Mouse (Mus musculus) intestine, postnatal 0 days (tissue): Measurements from ENCODE around the gene Elovl7. TPM values are rescaled to one million over a fixed set of nuclear protein-coding genes. Genes with fewer than 3 reads are reported as not detected.

Experiments used
- ATAC-seq: fragments of 200-750 bp; cut with Nextera tagmentation; 2 replicates; pipeline ENCODE4 v1.8.0; 2017; ENCODE audit warnings: mild to moderate bottlenecking, moderate TSS enrichment, moderate library complexity
- H3K27ac ChIP-seq: fragments of 300-500 bp; sonication (generic); 2 replicates; pipeline ENCODE4 v1.5.1; 2014; ENCODE audit warnings: mild to moderate bottlenecking, low read depth, low read length, moderate library complexity
- H3K27me3 ChIP-seq: fragments of 300-500 bp; sonication (generic); replicated peaks from 2 replicates; pipeline ENCODE4 v1.6.1; 2014; ENCODE audit warnings: low read length, mixed read lengths; ENCODE audit not compliant: control insufficient read depth, insufficient read depth
- H3K36me3 ChIP-seq: fragments of 300-500 bp; sonication (generic); 2 replicates; pipeline ENCODE4 v1.6.1; 2014; ENCODE audit warnings: mild to moderate bottlenecking, moderate library complexity; ENCODE audit not compliant: control insufficient read depth, insufficient read depth
- H3K4me1 ChIP-seq: fragments of 300-500 bp; sonication (generic); replicated peaks from 2 replicates; pipeline ENCODE4 v1.6.1; 2014; ENCODE audit warnings: antibody characterized with exemption, low read length, mixed read lengths; ENCODE audit not compliant: control insufficient read depth, insufficient read depth
- H3K4me2 ChIP-seq: fragments of 300-500 bp; sonication (generic); replicated peaks from 2 replicates; pipeline ENCODE4 v1.6.1; 2014; ENCODE audit warnings: low read depth, mild to moderate bottlenecking, moderate library complexity
- H3K4me3 ChIP-seq: fragments of 300-500 bp; sonication (generic); 2 replicates; pipeline ENCODE4 v1.5.1; 2014; ENCODE audit warnings: low read depth, low read length
- H3K9ac ChIP-seq: fragments of 300-500 bp; sonication (generic); 2 replicates; pipeline ENCODE4 v1.6.1; 2014; ENCODE audit warnings: mild to moderate bottlenecking, low read depth, low read length
- H3K9me3 ChIP-seq: fragments of 300-500 bp; sonication (generic); 2 replicates; pipeline ENCODE4 v1.6.1; 2016; ENCODE audit warnings: mixed run types; ENCODE audit not compliant: control insufficient read depth
- CTCF ChIP-seq: sonication (generic); IDR thresholded peaks from 2 replicates; pipeline ENCODE4 v1.5.1; 2016; ENCODE audit warnings: low read depth, mild to moderate bottlenecking, control low read depth, antibody characterized with exemption, moderate library complexity
- WGBS: fragments of 180-500 bp; shearing (Covaris S2); extraction: QIAGEN DNeasy Blood & Tissue Kit; methylation state at CpG from one replicate; pipeline ENCODE4 v1.1.7; 2014; 5-methylcytosine and 5-hydroxymethylcytosine counted together
- polyA plus RNA-seq: library from polyadenylated mRNA; unstranded; fragments of >200 nt; fragmentation: Nextera tagmentation; extraction: Ambion mirVana; gene quantifications from 2 replicates; pipeline ENCODE4 v1.2.1, GENCODE M21; 2015

The Elovl7 gene
- polyA plus RNA-seq, 1 experiment from 2014 or later: 10.8 TPM

GRCm38 (mm10) chr13:108319028-108319427 is 104.8 kb downstream of the Elovl7 start:
- no peaks in the 10 kb centered on the region for H3K9me3 ChIP-seq
- H3K27me3 ChIP-seq: no peaks in the 10 kb centered on the region
- H3K4me2 ChIP-seq: no peak overlapping the region
- no peaks in the 10 kb centered on the region; the same call in 1 of the 2 replicates for H3K36me3 ChIP-seq
- H3K9ac ChIP-seq: no peak overlapping the region
- no peak overlapping the region for H3K27ac ChIP-seq
- 86% methylated on average over 8 of the region's 8 CpGs for WGBS
- no peaks in the 10 kb centered on the region for H3K4me1 ChIP-seq
- no peak overlapping the region for H3K4me3 ChIP-seq
- no peak for TF ChIP-seq CTCF
- ATAC-seq: no peak

DNA sequence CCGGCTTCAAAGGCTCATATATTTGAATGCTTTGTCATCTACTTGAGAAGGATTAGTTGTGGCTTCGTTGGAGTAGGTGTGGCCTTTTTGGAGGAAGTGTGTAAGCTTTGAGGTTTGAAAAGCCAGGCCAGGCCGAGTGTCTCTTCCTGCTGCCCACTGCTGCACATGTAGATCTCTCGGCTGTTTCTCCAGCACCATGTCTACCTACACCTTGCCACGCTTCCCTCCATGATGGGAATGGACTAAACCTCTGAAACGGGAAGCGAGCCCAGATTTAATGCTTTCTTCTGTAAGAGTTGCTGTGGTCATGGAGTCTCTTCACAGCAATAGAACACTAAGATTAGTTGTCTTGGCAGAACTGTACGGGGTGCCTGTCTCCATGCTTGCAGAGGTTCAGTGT is 106.0 kb downstream of the Elovl7 start:
- no peak for ATAC-seq
- Histone ChIP-seq H3K4me3 (no peak overlapping the region), H3K4me2 (no peak overlapping the region), H3K4me1 (no peaks in the 10 kb centered on the region), H3K27me3 (no peaks in the 10 kb centered on the region), H3K9ac (no peak overlapping the region), H3K9me3 (no peaks in the 10 kb centered on the region), H3K36me3 (no peaks in the 10 kb centered on the region; the same call in none of the 2 replicates), H3K27ac (no peak overlapping the region)
- WGBS: 93% methylated on average over 8 of the region's 8 CpGs
- TF ChIP-seq CTCF: no peak

DNA sequence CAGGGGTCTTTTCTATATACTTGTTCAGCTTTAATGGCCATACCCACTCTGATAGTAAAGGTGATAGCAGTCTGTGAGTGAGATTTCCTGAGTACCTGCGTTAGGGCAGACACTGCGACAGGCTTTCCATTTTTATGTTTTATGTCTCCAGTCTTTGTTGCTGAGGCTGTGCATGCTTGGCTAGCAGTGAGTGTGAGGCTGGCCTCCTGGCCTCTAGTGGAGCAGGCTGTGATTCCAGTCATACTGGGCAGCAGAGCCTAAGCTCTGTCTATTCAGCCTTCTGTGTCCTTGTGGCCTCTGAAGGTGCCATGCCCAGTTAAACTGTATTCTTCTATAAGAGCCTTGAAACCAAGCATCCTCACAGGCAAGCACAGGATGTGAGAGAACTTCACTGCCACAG is 108.3 kb downstream of the Elovl7 start:
- WGBS: 88% methylated on average over 2 of the region's 2 CpGs

DNA sequence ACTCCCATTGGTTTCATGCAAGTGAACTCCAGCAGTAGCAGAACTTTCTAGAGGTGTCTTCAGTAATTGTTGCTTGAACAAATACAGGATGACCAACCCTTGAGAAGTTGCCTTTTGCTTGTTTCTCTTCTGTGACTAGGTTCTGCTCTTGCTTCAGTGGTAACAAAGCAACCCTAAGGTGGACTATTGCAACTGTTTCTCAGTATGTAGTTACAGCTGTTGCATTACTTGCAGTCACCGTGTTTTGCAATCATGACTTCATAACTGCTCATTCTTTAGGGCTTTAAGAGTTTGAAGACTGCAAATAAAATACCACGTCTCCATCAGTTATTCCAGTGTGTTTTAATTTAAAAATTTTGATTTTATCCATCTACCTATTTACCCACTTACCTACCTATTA is 109.1 kb downstream of the Elovl7 start:
- Histone ChIP-seq H3K9me3 (no peaks in the 10 kb centered on the region), H3K4me1 (no peaks in the 10 kb centered on the region), H3K9ac (no peak overlapping the region), H3K36me3 (no peaks in the 10 kb centered on the region; the same call in none of the 2 replicates), H3K27ac (no peak overlapping the region), H3K4me3 (no peak overlapping the region), H3K27me3 (no peaks in the 10 kb centered on the region), H3K4me2 (no peak overlapping the region)
- 93% methylated on average over 2 of the region's 2 CpGs for WGBS
- ATAC-seq: no peak
- TF ChIP-seq CTCF: no peak

More for the DNA sequence above, 108.3 kb downstream of the Elovl7 start:
- Histone ChIP-seq H3K27me3 (no peaks in the 10 kb centered on the region), H3K36me3 (no peaks in the 10 kb centered on the region; the same call in none of the 2 replicates), H3K4me3 (no peak overlapping the region), H3K27ac (no peak overlapping the region), H3K4me1 (no peaks in the 10 kb centered on the region), H3K4me2 (no peak overlapping the region), H3K9me3 (no peaks in the 10 kb centered on the region), H3K9ac (no peak overlapping the region)
- ATAC-seq: no peak
- TF ChIP-seq CTCF: no peak

DNA sequence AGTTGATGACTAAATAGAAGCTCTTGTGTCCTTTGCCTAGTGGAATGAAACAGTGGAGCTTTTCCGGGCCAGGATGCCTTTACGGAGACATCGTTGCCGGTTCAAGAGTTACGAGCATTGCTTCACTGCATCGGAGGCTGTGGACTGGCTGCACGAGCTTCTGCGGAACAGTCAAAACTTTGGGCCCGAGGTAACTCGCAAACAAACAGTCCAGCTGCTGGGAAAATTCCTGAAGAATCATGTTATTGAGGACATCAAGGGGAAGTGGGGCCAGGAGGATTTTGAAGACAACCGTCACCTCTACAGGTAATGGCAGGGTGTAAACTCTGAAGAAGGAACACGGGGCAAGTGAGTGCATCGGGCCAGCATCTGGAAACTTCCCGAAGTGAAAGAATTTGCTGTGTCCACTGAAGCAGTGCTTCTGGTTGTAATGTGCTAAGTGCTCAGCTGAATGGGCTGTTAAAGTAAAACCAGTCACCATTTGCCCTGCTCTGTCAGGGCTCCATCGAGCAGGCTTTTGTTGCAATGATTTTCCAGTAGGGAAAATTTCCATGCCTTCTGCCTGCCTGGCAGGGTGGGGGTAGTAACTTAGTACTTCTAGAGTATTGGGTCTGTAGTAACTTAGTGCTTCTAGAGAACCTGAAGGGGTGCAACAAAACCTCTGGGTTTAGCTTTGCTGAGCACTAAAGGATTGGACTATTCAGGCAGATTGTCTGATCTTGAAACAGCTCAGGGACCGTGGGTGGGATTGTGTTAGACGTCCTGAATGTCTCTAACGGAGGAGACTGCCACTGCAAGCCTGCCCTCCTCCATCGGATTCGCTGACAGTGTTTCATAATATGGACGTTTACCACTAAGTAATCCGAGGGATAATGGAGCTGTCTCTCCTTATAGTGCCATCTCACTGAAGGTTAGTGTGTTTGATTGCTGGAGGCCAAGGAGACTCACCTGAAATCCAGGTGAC is 109.9 kb downstream of the Elovl7 start:
- ATAC-seq: no peak
- Histone ChIP-seq H3K9me3 (no peaks in the 10 kb centered on the region), H3K4me3 (no peak overlapping the region), H3K27me3 (no peaks in the 10 kb centered on the region), H3K27ac (no peak overlapping the region), H3K9ac (no peak overlapping the region), H3K4me1 (no peaks in the 10 kb centered on the region), H3K36me3 (no peaks in the 10 kb centered on the region; the same call in none of the 2 replicates), H3K4me2 (no peak overlapping the region)
- no peak for TF ChIP-seq CTCF
- 92% methylated on average over 22 of the region's 22 CpGs for WGBS

DNA sequence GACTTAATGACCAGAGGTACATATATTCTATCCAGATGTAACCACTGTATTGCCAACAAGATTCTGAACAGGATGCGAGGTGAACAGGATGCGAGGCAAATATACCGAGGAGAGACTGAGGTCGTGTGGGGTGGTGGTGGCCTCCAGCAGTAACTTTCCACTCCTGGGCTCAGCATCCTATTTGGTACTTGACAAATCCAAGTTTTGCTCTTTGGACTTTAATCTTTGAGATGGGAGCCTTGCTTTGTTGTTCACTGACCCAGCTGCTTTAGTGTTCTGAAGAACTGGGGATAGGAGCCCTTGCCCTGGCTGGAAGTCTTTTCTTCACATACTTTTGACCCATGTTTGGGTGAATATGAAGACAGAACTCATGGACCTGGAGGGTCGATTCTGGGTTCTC is 111.7 kb downstream of the Elovl7 start:
- 81% methylated on average over 5 of the region's 5 CpGs for WGBS
- H3K4me3 ChIP-seq: no peak overlapping the region
- TF ChIP-seq CTCF: no peak
- H3K4me2 ChIP-seq: no peak overlapping the region
- no peaks in the 10 kb centered on the region for H3K9me3 ChIP-seq
- H3K36me3 ChIP-seq: no peaks in the 10 kb centered on the region; the same call in none of the 2 replicates
- no peak for ATAC-seq
- no peaks in the 10 kb centered on the region for H3K4me1 ChIP-seq
- H3K9ac ChIP-seq: no peak overlapping the region
- H3K27me3 ChIP-seq: no peaks in the 10 kb centered on the region
- H3K27ac ChIP-seq: no peak overlapping the region
